Mouse (Mus musculus) bone marrow, adult 2 months (tissue): ENCODE measurements around the gene Olfr312.

ENCODE experiments used
- CTCF ChIP-seq: fragments of 200-500 bp; IDR thresholded peaks from 2 replicates; pipeline ENCODE4 v1.5.1; 2011; ENCODE audit warnings: low read length, control low read depth; ENCODE audit not compliant: control insufficient read depth, insufficient read depth
- POLR2A ChIP-seq: fragments of 200-500 bp; IDR thresholded peaks from 2 replicates; pipeline ENCODE4 v1.6.1; 2011; ENCODE audit warnings: low read depth, mild to moderate bottlenecking, control low read depth, low read length, borderline replicate concordance; ENCODE audit not compliant: control insufficient read depth

DNA sequence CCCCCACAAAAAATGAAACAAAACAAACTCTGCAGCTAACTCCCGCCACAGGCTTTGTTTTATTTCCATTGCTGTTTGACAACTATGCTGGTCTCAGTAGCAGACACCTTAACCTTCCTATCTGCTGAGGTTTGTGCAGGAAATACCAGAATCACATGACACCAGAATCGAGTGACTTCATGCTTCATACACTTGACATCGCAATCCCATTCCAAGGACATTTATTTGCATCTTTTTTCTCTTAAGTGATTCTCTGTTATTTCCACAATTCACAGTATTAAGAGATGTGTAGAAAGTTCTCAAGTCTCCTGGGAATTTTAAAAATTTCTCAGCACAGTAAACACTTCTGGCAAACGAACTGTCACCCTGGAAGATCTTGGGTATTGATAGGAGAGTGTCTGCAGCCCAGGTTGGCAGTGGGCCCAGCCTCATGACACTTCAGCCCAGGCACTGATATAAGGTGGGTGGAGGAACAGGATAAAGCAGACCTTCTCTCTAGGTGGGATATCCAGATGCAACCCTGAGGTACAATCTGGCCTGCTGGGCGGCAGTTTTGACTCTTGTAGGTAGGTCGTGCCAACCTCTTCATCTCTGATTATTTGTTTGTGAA is 46.5 kb upstream of the Olfr312 start, which contains the start of gene Olfr314:
- TF ChIP-seq CTCF (no peak), POLR2A (no peak)
